Mouse (Mus musculus): Measurements from ENCODE around the gene Cdc14a. TPM values are rescaled to one million over a fixed set of nuclear protein-coding genes. Genes with fewer than 3 reads are reported as not detected.
A peak's percentile ranks its signal among the peaks of the same experiment; 100 is the strongest.

The Cdc14a gene
- total RNA-seq, 2 experiments from 2014 or later: 20.6 to 23.8 TPM

- DNase-seq: no peak
- intact Hi-C loops (cut with DNase I): loop anchor here (10.0 kb wide), 1 partner anchor 330 kb away; the partner anchor contains the start of gene Mfsd14a
Measured at GRCm38 (mm10) chr3:116335036-116335435, 88.8 kb downstream of the Cdc14a start.

GRCm38 (mm10) chr3:116333711-116334110 is 90.1 kb downstream of the Cdc14a start:
- DNase-seq: no peak
- intact Hi-C loops (cut with DNase I): loop anchor here (2.0 to 10.0 kb wide), 2 partner anchors 161 to 331 kb away; partner anchors contain the start of gene Mfsd14a

- DNase-seq: no peak
- intact Hi-C loops (cut with DNase I): loop anchor here (2.0 to 10.0 kb wide), 2 partner anchors 162 to 332 kb away; partner anchors contain the start of gene Mfsd14a
Measured at GRCm38 (mm10) chr3:116333229-116333628, 90.6 kb downstream of the Cdc14a start.

- DNase-seq: no peak
- intact Hi-C loops (cut with DNase I): loop anchor here (2.0 to 10.0 kb wide), 2 partner anchors 163 to 333 kb away; partner anchors contain the start of gene Mfsd14a
Measured at GRCm38 (mm10) chr3:116331811-116332464, 91.9 kb downstream of the Cdc14a start.

GRCm38 (mm10) chr3:116329976-116330375 is 93.9 kb downstream of the Cdc14a start:
- intact Hi-C loops (cut with DNase I): loop anchor here (10.0 kb wide), 1 partner anchor 335 kb away; the partner anchor contains the start of gene Mfsd14a

GRCm38 (mm10) chr3:116329023-116329762 is 94.6 kb downstream of the Cdc14a start:
- intact Hi-C loops (cut with DNase I): no loop called here
- DNase-seq: no peak

More at GRCm38 (mm10) chr3:116329976-116330375, 93.9 kb downstream of the Cdc14a start:
- DNase-seq: no peak

GRCm38 (mm10) chr3:116327616-116328004 is 96.2 kb downstream of the Cdc14a start:
- intact Hi-C loops (cut with DNase I): loop anchor here (1.0 kb wide), 1 partner anchor 294 kb away; no protein-coding TSS in a partner anchor
- no peak for DNase-seq

GRCm38 (mm10) chr3:116327001-116327615 is 96.7 kb downstream of the Cdc14a start:
- intact Hi-C loops (cut with DNase I): loop anchor here (1.0 kb wide), 1 partner anchor 294 kb away; no protein-coding TSS in a partner anchor
- DNase-seq: peak; percentile 70

- DNase-seq: no peak
- intact Hi-C loops (cut with DNase I): no loop called here
Measured at GRCm38 (mm10) chr3:116325501-116325900, 98.3 kb downstream of the Cdc14a start.

- intact Hi-C loops (cut with DNase I): no loop called here
Measured at GRCm38 (mm10) chr3:116319696-116320095, 104.1 kb downstream of the Cdc14a start.

GRCm38 (mm10) chr3:116311838-116312237 is 112.0 kb downstream of the Cdc14a start:
- DNase-seq: no peak
- intact Hi-C loops (cut with DNase I): no loop called here

More at GRCm38 (mm10) chr3:116319696-116320095, 104.1 kb downstream of the Cdc14a start:
- DNase-seq: no peak

- intact Hi-C loops (cut with DNase I): no loop called here
- no peak for DNase-seq
Measured at GRCm38 (mm10) chr3:116311173-116311572, 112.7 kb downstream of the Cdc14a start.

GRCm38 (mm10) chr3:116310672-116311071 is 113.2 kb downstream of the Cdc14a start:
- no peak for DNase-seq
- intact Hi-C loops (cut with DNase I): no loop called here

GRCm38 (mm10) chr3:116310033-116310432 is 113.8 kb downstream of the Cdc14a start:
- intact Hi-C loops (cut with DNase I): no loop called here
- no peak for DNase-seq

- DNase-seq: no peak
- intact Hi-C loops (cut with DNase I): no loop called here
Measured at GRCm38 (mm10) chr3:116304800-116305753, 118.8 kb downstream of the Cdc14a start.

GRCm38 (mm10) chr3:116302581-116302980 is 121.3 kb downstream of the Cdc14a start:
- no peak for DNase-seq
- intact Hi-C loops (cut with DNase I): no loop called here

GRCm38 (mm10) chr3:116301754-116302153 is 122.1 kb downstream of the Cdc14a start:
- intact Hi-C loops (cut with DNase I): no loop called here
- no peak for DNase-seq

GRCm38 (mm10) chr3:116298727-116299126 is 125.1 kb downstream of the Cdc14a start:
- no peak for DNase-seq
- intact Hi-C loops (cut with DNase I): no loop called here

GRCm38 (mm10) chr3:116298003-116298402 is 125.8 kb downstream of the Cdc14a start:
- intact Hi-C loops (cut with DNase I): no loop called here
- no peak for DNase-seq

GRCm38 (mm10) chr3:116297170-116297569 is 126.7 kb downstream of the Cdc14a start:
- DNase-seq: no peak
- intact Hi-C loops (cut with DNase I): no loop called here

All from gastrocnemius, postnatal 36 days (tissue).